Mouse (Mus musculus) forebrain, embryonic 11.5 days (tissue): ENCODE data around the gene Sgo2b. TPM values are rescaled to one million over a fixed set of nuclear protein-coding genes. Genes with fewer than 3 reads are reported as not detected.

Experiments used
- ATAC-seq: fragments of 200-750 bp; cut with Nextera tagmentation; replicated peaks from 2 replicates; pipeline ENCODE4 v1.8.0; 2017; ENCODE audit warnings: moderate TSS enrichment; ENCODE audit not compliant: low FRiP score
- DNase-seq: peaks from one replicate; pipeline ENCODE4 v3.0.0-alpha.2; 2017; ENCODE audit warnings: low spot score
- H3K27ac ChIP-seq: fragments of 300-500 bp; sonication (generic); 2 replicates; pipeline ENCODE4 v1.5.1; 2014; ENCODE audit warnings: low read depth, low read length
- H3K27me3 ChIP-seq: fragments of 300-500 bp; sonication (generic); 2 replicates; pipeline ENCODE4 v1.6.1; 2014; ENCODE audit warnings: mild to moderate bottlenecking, low read length, mixed read lengths; ENCODE audit not compliant: control insufficient read depth, insufficient read depth
- H3K36me3 ChIP-seq: fragments of 300-500 bp; sonication (generic); 2 replicates; pipeline ENCODE4 v1.6.1; 2014; ENCODE audit warnings: mild to moderate bottlenecking, low read length, moderate library complexity, mixed read lengths; ENCODE audit not compliant: control insufficient read depth, insufficient read depth
- H3K4me1 ChIP-seq: fragments of 300-500 bp; sonication (generic); replicated peaks from 2 replicates; pipeline ENCODE4 v1.6.1; 2014; ENCODE audit warnings: low read length, mixed read lengths; ENCODE audit not compliant: control insufficient read depth, insufficient read depth
- H3K4me2 ChIP-seq: fragments of 300-500 bp; sonication (generic); 2 replicates; pipeline ENCODE4 v1.6.1; 2014; ENCODE audit warnings: low read depth, mild to moderate bottlenecking, low read length, moderate library complexity, mixed read lengths; ENCODE audit not compliant: severe bottlenecking
- H3K4me3 ChIP-seq: fragments of 300-500 bp; sonication (generic); 2 replicates; pipeline ENCODE4 v1.5.1; 2014; ENCODE audit warnings: low read depth, low read length
- H3K9ac ChIP-seq: fragments of 300-500 bp; sonication (generic); 2 replicates; pipeline ENCODE4 v1.6.1; 2014; ENCODE audit warnings: low read length
- H3K9me3 ChIP-seq: fragments of 300-500 bp; sonication (generic); 2 replicates; pipeline ENCODE4 v1.6.1; 2016; ENCODE audit warnings: low read length, mixed read lengths; ENCODE audit not compliant: control insufficient read depth
- WGBS: fragments of 180-500 bp; shearing (Covaris S2); extraction: QIAGEN DNeasy Blood & Tissue Kit; methylation state at CpG from one replicate; pipeline ENCODE4 v1.1.7; 2014; 5-methylcytosine and 5-hydroxymethylcytosine counted together
- polyA plus RNA-seq: library from polyadenylated mRNA; unstranded; fragments of >200 nt; fragmentation: Nextera tagmentation; extraction: Ambion mirVana; gene quantifications from 2 replicates; pipeline ENCODE4 v1.2.1, GENCODE M21; 2014

Gene Sgo2b
- polyA plus RNA-seq, 1 experiment from 2014 or later, result not detected

GRCm38 (mm10) chr8:63895096-63895495 is 57.0 kb downstream of the Sgo2b start:
- H3K27ac ChIP-seq, result no peak overlapping the region
- no peak overlapping the region for H3K4me2 ChIP-seq
- H3K9me3 ChIP-seq, result no peaks in the 10 kb centered on the region
- H3K4me1 ChIP-seq, result no peaks in the 10 kb centered on the region
- WGBS, result 83% methylated on average over 2 of the region's 2 CpGs
- no peak for DNase-seq
- no peak overlapping the region for H3K9ac ChIP-seq
- H3K27me3 ChIP-seq, result no peaks in the 10 kb centered on the region
- H3K36me3 ChIP-seq, result no peaks in the 10 kb centered on the region
- H3K4me3 ChIP-seq, result no peak overlapping the region
- no peak for ATAC-seq

GRCm38 (mm10) chr8:63878353-63878752 is 73.7 kb downstream of the Sgo2b start:
- Histone ChIP-seq H3K27ac (no peak overlapping the region), H3K9me3 (no peaks in the 10 kb centered on the region), H3K4me1 (no peaks in the 10 kb centered on the region), H3K36me3 (no peaks in the 10 kb centered on the region), H3K9ac (no peak overlapping the region), H3K4me3 (no peak overlapping the region), H3K4me2 (no peak overlapping the region), H3K27me3 (no peaks in the 10 kb centered on the region)
- ATAC-seq (0 out of 2 replicates have a peak, but pooled peaks have one; percentile 17), DNase-seq (no peak)
- WGBS, result 89% methylated on average over 4 of the region's 4 CpGs

DNA sequence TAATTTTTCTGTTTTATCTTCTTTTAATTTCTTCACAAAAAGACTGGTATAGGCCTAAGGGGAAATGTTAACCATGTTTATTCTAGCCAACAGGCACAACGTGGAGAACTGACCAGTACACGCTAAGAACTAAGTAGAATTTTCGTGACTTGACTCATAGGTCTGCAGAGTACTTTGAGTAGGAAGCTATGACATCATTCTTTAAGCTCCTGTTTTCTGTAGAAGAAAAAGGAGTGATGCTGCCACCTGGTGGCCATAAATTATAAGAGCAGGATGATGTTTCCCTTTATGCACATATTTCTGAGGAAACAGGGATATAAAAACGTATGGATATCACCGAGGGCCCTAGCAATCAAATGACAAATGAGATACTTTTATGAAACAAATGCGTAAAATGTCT is 74.7 kb downstream of the Sgo2b start:
- no peak overlapping the region for H3K9ac ChIP-seq
- no peaks in the 10 kb centered on the region for H3K27me3 ChIP-seq
- 29% methylated on average over 6 of the region's 6 CpGs for WGBS
- H3K9me3 ChIP-seq, result no peaks in the 10 kb centered on the region
- H3K4me2 ChIP-seq, result no peak overlapping the region
- H3K36me3 ChIP-seq, result no peaks in the 10 kb centered on the region
- H3K27ac ChIP-seq, result no peak overlapping the region
- peak; percentile 88 for ATAC-seq
- H3K4me1 ChIP-seq, result no peaks in the 10 kb centered on the region
- H3K4me3 ChIP-seq, result no peak overlapping the region
- peak; percentile 72 for DNase-seq

- Histone ChIP-seq H3K27me3 (no peaks in the 10 kb centered on the region), H3K4me2 (no peak overlapping the region), H3K4me1 (no peaks in the 10 kb centered on the region), H3K9me3 (no peaks in the 10 kb centered on the region), H3K4me3 (no peak overlapping the region), H3K36me3 (no peaks in the 10 kb centered on the region), H3K9ac (no peak overlapping the region), H3K27ac (no peak overlapping the region)
- ATAC-seq (0 out of 2 replicates have a peak, but pooled peaks have one; percentile 61), DNase-seq (no peak)
- 93% methylated on average over 7 of the region's 7 CpGs for WGBS
Observed at GRCm38 (mm10) chr8:63876949-63877348, 75.1 kb downstream of the Sgo2b start.
